7 mouse cellular contexts compared by ENCODE assay signal in the genomic region with DNA sequence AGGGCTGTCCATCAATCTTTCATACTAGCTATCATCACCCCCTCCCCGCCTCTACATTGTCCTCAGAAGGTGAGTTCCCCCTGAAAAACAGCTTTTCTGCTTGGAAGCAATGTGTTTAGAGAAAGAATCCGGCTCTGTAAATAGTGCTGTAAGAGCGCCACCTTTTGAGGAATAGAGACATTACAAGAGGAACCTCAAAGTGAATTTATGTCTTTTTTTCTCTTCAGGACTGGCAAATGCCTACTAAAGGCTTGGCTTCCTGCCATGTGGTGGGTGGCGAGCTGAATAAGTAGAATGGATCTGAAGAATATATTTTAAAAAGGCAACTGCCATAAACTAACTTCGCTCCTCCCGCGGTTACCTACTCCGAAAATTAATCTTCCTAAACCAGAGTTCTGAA. TPM values are rescaled to one million over a fixed set of nuclear protein-coding genes. Genes with fewer than 3 reads are reported as not detected.
DNase-seq lines count a peak whose midpoint lies in the region; ATAC-seq and TF ChIP-seq lines count a peak whose summit lies in the region.

No protein-coding gene starts in this region.

- H3K9me3 ChIP-seq in liver, postnatal 0 days (ENCODE audit: low read length): no peaks in the 10 kb centered on the region
- H3K9me3 ChIP-seq in liver, embryonic 11.5 days (ENCODE audit: control insufficient read depth, low read length): no peaks in the 10 kb centered on the region

- H3K27me3 ChIP-seq in liver, postnatal 0 days (ENCODE audit: insufficient read depth, low read length): peaks cover 49% of the 10 kb centered on the region
- H3K27me3 ChIP-seq in liver, embryonic 11.5 days (replicated peaks; ENCODE audit: control insufficient read depth, insufficient read depth, low read length): peaks cover 51% of the 10 kb centered on the region

- H3K9ac ChIP-seq in liver, postnatal 0 days (replicated peaks): no peak overlapping the region
- H3K9ac ChIP-seq in liver, embryonic 11.5 days (ENCODE audit: low read depth, low read length): no peak overlapping the region

- ATAC-seq in liver, postnatal 0 days: no peak
- no peak for ATAC-seq in liver, embryonic 11.5 days (replicated peaks; ENCODE audit: low FRiP score)

- DNase-seq in liver, postnatal 0 days: no peak
- no peak for DNase-seq in liver, embryonic 11.5 days (ENCODE audit: low spot score)
- DNase-seq in NIH3T3 (ENCODE audit: low read depth): peak; percentile 81
- peak; percentile 16 to 51 for DNase-seq in cerebellum, postnatal 25 days
- peak; percentile 19 to 29 for DNase-seq in kidney, postnatal 36 days
- peak; percentile 68 for DNase-seq in lung, postnatal 36 days
- no peak for DNase-seq in urinary bladder, adult 18-20 months (ENCODE audit: low spot score in 2 of 2)

- no peaks in the 10 kb centered on the region for H3K4me1 ChIP-seq in liver, postnatal 0 days (ENCODE audit: insufficient read depth)
- no peaks in the 10 kb centered on the region for H3K4me1 ChIP-seq in liver, embryonic 11.5 days (replicated peaks; ENCODE audit: control insufficient read depth, insufficient read depth, low read length)

- H3K4me3 ChIP-seq in liver, postnatal 0 days (ENCODE audit: low read depth, low read length): no peak overlapping the region
- H3K4me3 ChIP-seq in liver, embryonic 11.5 days (ENCODE audit: low read depth, low read length): no peak overlapping the region

- TF ChIP-seq CTCF in liver, postnatal 0 days (IDR thresholded peaks at IDR 0.05; ENCODE audit: low read depth): peak; percentile 62

- no peak overlapping the region for H3K4me2 ChIP-seq in liver, postnatal 0 days (ENCODE audit: low read depth, low read length)
- no peak overlapping the region for H3K4me2 ChIP-seq in liver, embryonic 11.5 days

- no peaks in the 10 kb centered on the region for H3K36me3 ChIP-seq in liver, postnatal 0 days (replicated peaks; ENCODE audit: insufficient read depth, low read length)
- no peaks in the 10 kb centered on the region for H3K36me3 ChIP-seq in liver, embryonic 11.5 days (ENCODE audit: control insufficient read depth, insufficient read depth, low read length)

- TF ChIP-seq EP300 in liver, postnatal 0 days (IDR thresholded peaks at IDR 0.05; ENCODE audit: low read depth): no peak

- 37% methylated on average over 8 of the region's 8 CpGs for WGBS in liver, postnatal 0 days (ENCODE audit: insufficient replicate concordance)
- 43% methylated on average over 8 of the region's 8 CpGs for WGBS in liver, embryonic 11.5 days

- H3K27ac ChIP-seq in liver, postnatal 0 days (ENCODE audit: low read depth): no peak overlapping the region
- H3K27ac ChIP-seq in liver, embryonic 11.5 days (ENCODE audit: low read depth, low read length): no peak overlapping the region

RNA-seq across cellular contexts. Expression of gene Ccdc184, which starts 6.9 kb away (rescaled TPM):
- polyA plus RNA-seq in liver, postnatal 0 days (2015; fragmentation: Nextera tagmentation; extraction: Ambion mirVana): not detected in 2 replicates
- polyA plus RNA-seq in liver, embryonic 11.5 days (2014; fragmentation: Nextera tagmentation; extraction: Ambion mirVana): not detected in 2 replicates

RNA-seq across cellular contexts. Expression of gene Asb8, which starts 8.4 kb away (rescaled TPM):
- 23.6 and 24.1 TPM in 2 replicates for polyA plus RNA-seq in liver, postnatal 0 days (2015; fragmentation: Nextera tagmentation; extraction: Ambion mirVana)
- polyA plus RNA-seq in liver, embryonic 11.5 days (2014; fragmentation: Nextera tagmentation; extraction: Ambion mirVana): 37.2 and 42.5 TPM in 2 replicates

RNA-seq across cellular contexts. Expression of gene Olfr288, which starts 21.5 kb away (rescaled TPM):
- polyA plus RNA-seq in liver, postnatal 0 days (2015; fragmentation: Nextera tagmentation; extraction: Ambion mirVana): not detected in 2 replicates
- polyA plus RNA-seq in liver, embryonic 11.5 days (2014; fragmentation: Nextera tagmentation; extraction: Ambion mirVana): not detected in 2 replicates

RNA-seq across cellular contexts. Expression of gene Gm44579, which starts 47.0 kb away (rescaled TPM):
- polyA plus RNA-seq in liver, postnatal 0 days (2015; fragmentation: Nextera tagmentation; extraction: Ambion mirVana): not detected in 2 replicates
- polyA plus RNA-seq in liver, embryonic 11.5 days (2014; fragmentation: Nextera tagmentation; extraction: Ambion mirVana): not detected in 2 replicates

RNA-seq across cellular contexts. Expression of gene Olfr287, which starts 47.0 kb away (rescaled TPM):
- not detected in 2 replicates for polyA plus RNA-seq in liver, postnatal 0 days (2015; fragmentation: Nextera tagmentation; extraction: Ambion mirVana)
- polyA plus RNA-seq in liver, embryonic 11.5 days (2014; fragmentation: Nextera tagmentation; extraction: Ambion mirVana): not detected in 2 replicates

Comparison
In these comparisons a context has a peak if more than half of its experiments do, and no peak if none do; other contexts are left out.
1. DNase-seq: peak in NIH3T3 (single experiment), cerebellum, postnatal 25 days (2 of 2), kidney, postnatal 36 days (2 of 2) and lung, postnatal 36 days (single experiment); none in liver, postnatal 0 days (single experiment), liver, embryonic 11.5 days (single experiment) and urinary bladder, adult 18-20 months (0 of 2).